Mouse (Mus musculus): ENCODE measurements around the gene Itpk1.

DNA sequence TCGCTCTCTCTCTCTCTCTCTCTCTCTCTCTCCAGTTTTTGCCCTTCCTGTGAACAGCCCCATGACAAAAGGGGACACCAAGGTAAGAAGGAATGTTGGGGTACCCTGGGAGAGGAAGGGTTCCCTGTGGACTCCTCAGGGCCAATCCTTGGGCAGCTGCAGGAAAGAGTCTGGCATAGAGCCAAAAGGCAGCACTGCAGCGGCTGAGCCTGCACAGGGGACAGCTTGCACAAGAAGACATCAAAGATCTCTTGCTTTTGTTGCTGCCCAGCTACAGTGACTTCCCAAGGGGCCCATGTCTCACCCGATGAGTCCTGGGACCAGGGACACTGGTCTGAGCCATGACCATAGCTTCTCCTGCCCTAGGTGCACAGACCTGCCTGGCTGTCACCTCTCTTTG, 148.9 kb downstream of the Itpk1 start:
- TF ChIP-seq CTCF (IDR thresholded peaks at IDR 0.05; ENCODE audit: borderline replicate concordance, extremely low read depth, insufficient read depth, insufficient read length) (no peak), POLR2A (IDR thresholded peaks at IDR 0.05; ENCODE audit: borderline replicate concordance, extremely low read depth, insufficient read depth, insufficient read length, poor library complexity, severe bottlenecking) (no peak)
